Mouse (Mus musculus): Measurements from ENCODE around the gene Hist2h2bb.
A peak's percentile ranks its signal among the peaks of the same experiment; 100 is the strongest.

- no peak for TF ChIP-seq CTCF (IDR thresholded peaks at IDR 0.05; ENCODE audit: low read depth, low read length)
- TF ChIP-seq POLR2A (IDR thresholded peaks at IDR 0.05; ENCODE audit: borderline replicate concordance, low read depth, low read length): 0 out of 2 replicates have a peak, but pooled peaks have one; percentile 85
Measured at GRCm38 (mm10) chr3:96220765-96221639, 48.5 kb upstream of the Hist2h2bb start, which contains the start of the genes Hist2h2ac and Hist2h2be.

All from bone marrow macrophage, adult 2 months (primary cell).